Mouse (Mus musculus): ENCODE results near the gene Ell. TPM values are rescaled to one million over a fixed set of nuclear protein-coding genes. Genes with fewer than 3 reads are reported as not detected.

The Ell gene
- polyA plus RNA-seq, 3 experiments from 2014 or later = 30.5 to 37.0 (median 35.6) TPM

DNA sequence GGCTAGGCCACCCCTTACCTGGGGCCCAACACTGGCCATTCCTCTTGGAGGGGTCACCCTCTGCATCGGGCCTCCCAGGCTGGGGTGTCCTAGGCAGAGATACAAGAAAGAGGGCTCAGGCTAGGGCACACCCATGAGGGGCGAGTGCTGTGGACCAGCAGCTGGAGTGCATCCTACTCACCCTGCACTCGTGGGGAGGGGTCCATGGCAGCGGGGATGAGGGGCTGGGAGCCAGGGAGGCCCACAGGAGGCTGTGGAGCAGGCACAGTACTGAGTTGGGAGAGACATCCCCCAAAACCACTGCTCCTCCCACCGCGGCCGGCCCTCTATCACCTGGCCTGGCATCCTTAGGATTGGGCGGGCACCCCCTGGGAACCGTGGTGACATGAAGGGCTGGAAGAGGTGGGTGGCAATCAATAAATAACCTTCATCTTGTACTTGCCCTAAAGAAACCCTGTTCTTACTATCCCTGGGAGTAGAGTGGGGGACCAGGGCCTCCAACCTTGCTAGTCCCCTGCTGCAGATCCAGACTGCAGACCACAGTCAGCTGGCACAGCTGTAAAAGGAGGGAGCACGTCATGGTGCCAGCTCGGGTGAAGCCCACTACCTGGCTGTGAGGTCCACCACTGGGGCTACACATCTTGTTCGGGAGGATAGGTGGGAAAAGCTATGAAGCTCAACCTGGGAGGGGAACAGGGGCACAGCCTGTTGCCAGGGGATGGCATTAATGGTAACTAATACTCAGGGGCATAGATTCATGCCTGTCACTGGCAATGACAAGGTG is 60.4 kb downstream of the Ell start:
- no peak for ATAC-seq

DNA sequence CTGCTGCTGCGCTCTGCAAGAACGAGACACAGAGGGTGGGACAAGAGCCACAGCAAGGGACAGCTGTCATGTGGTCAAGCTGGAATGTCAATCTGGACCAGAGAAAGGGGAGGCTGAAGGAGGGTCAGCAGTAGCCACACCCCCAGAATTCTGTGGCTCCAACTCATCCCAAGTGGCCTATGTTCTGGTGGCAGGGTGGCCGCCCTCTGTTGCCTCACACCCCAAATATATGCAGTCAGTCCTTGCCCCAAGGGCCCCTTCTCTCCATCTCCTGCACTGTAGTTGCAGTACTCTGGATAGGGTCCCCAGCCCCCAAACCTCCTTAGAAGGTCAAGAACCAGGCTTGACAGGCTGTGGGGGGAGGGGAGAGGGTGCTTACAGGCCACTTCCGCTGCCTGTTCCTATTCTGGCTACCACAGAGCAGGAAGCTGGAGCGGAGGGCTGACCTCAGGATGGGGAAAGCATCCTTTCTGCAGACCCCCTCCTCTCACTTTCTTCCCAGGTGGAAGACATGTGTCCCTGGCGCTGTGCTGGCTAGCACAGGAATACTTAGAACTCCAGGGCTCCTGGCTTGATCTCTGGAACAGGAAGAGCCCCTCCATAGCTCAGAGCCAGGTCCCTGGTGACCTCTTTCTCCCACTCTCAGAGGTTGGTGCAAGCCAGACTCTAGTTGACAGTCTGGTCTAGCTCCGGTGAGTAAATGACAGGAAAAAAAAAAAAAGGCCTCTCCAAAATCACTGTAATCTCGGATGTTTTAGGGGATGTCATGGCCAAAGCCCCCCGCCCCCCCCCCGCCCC is 61.4 kb downstream of the Ell start:
- ATAC-seq = no peak

DNA sequence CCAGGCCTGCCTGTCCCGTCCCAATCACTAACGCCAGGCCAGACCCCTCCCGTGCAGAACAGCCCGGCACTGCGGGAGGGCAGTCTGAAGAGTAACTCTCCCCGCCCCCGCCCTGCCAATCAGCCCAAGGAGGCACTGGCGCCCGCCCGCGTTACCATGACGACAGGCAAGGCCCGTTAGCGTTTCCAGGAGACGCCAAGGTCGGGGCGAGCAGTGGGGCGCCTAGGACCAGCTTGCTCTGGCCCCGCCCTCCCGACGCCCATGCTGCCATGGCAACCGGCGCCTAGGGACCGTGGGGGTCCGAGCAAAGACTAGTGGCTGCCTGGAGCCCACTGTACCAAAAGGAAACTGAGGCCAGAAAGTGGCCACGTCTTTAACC is 62.0 kb downstream of the Ell start:
- ATAC-seq = peak; percentile 72

- no peak for ATAC-seq
Observed at GRCm38 (mm10) chr8:70602139-70602811, 63.0 kb downstream of the Ell start.

GRCm38 (mm10) chr8:70604558-70604957 is 65.3 kb downstream of the Ell start:
- no peak for ATAC-seq

GRCm38 (mm10) chr8:70605871-70606779 is 66.9 kb downstream of the Ell start:
- ATAC-seq = no peak

- ATAC-seq = no peak
Observed at GRCm38 (mm10) chr8:70606780-70607602, 67.7 kb downstream of the Ell start.

- ATAC-seq = no peak
Observed at GRCm38 (mm10) chr8:70607603-70607897, 68.3 kb downstream of the Ell start.

DNA sequence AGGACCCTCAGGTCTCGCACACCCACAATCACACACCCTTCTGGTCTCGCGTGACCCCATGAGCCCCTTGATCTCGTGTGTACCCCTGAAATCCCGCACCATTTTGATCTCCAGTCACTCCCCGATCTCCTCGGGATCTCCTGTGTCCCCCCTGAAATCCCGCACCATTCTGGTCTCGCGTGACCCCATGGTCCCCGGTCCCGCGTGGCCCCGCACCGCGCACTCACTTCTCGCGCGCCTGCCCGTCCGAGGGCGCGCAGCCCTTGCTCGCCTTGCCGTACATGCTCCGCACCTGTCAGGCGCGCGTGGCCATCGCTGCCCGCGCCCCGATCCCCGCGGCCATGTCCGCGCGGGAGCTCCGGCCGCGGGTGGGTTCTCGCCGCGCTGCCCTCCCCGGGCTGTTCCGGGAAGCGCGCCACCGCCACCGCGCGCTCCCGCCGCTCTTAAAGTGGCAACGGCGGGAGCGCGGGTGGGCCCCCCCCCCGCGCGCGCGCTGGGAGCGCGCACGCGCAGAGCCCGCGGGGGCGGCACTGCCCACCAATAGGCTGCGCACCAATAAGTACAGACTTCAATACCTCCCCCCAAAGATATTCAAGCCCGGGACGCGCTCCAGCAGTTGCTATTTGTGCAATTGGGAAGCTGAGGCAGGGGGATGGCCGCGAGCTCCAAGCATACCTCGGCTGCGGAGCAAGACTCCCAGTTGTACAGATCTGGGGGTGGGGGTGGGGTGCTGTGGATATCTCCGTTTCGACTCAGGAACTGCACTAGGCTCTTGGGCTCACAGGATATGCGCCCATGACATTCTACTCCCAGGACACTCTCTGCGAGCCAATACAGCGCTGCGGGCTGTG is 68.9 kb downstream of the Ell start:
- peak; percentile 10 for ATAC-seq

- ATAC-seq = no peak
Observed at GRCm38 (mm10) chr8:70608749-70609367, 69.6 kb downstream of the Ell start, which contains the start of gene Ssbp4. Gene Ssbp4 (minus strand): TSS chr8:70608872.

GRCm38 (mm10) chr8:70609368-70609848 is 70.2 kb downstream of the Ell start:
- ATAC-seq = peak; percentile 55

DNA sequence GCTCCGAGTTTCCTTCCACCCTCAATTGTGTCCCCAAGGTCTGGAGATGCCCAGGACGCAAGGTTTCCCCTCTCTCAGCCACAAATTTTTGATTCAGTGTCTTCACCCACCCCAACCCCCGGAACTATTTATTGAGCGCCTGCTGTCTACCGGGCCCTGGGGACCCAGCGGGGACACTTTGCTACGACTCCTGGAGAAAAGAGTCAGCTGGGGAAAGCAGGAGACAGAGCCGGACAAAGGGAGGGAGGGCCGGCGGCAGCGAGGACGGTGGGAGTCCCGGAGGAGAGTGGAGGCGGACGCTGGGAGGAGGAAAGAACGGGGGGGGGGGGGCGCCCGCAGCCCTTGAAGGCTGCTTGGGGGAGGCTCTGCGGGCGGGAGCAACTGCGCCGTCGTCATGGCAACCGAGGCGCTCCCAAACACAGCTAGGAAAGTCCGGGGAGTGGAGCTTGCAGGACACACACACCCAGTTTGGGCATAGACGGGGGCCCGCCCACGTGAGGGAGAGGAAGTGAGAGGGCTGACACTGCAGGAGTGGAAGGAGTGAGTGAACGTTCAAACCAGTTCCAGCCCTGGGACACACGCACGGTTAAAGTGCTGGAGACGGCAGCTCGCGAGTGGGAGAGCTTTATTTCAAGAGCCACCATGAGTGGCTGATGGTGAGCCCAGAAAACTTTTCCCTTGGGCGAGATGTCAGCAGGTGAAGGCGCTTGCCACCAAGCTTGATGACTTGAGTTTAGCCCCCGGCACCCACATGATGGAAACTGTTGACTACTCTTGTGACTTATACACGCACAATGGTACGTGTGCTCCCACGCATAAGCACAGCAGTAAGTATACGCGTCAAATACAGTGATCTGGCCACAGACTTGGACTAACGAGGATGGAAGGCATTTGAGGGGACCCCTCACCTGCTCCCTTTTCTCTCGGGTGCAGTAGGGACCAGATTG is 70.9 kb downstream of the Ell start:
- ATAC-seq = peak; percentile 59

DNA sequence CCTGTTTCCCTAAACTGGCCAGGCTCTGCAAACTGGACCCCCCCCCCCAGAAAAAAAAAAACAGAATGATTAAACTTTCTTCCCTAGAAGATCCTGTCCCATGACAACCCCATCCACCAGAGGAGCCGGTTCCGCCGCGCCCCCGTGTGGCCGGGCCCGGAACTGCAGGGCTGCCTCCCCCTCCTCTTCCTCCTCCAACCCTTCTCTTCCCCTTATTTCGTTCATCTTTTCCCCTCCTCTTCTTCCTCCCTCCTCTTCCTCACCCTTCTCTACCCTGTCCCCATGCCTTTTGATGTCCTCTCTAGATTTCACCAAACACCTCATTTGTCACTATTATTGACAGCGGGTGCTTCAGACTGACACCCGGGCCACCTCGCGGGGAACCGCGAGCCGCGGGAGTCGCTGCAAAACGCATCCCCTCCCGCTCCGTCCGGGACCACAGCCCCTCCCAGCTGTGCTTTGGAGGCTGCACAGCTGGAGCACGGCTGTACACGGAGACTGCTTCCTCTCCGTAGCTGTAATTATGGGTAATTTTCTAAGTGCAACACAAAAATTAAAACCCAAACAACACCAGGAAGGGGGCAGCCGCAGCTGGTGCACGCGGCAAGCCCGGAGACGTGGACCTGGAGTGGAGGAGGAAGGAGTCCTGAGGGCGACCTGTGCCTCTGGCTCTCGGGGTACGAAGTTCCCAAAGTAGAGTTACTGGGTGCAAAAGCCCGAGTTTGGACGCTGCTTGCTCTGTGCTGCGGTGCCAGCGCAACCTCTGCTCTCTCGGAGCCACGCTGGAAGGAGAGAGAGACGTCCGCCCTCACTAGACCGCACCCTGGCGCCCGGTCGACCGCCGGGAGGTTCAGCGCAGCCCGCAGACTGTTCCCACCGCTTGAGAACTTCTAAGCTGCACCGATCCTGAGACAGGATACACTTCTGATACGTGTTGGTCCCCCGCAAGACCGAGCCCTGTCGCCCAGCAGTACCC is 71.8 kb downstream of the Ell start:
- peak; percentile 1 for ATAC-seq

DNA sequence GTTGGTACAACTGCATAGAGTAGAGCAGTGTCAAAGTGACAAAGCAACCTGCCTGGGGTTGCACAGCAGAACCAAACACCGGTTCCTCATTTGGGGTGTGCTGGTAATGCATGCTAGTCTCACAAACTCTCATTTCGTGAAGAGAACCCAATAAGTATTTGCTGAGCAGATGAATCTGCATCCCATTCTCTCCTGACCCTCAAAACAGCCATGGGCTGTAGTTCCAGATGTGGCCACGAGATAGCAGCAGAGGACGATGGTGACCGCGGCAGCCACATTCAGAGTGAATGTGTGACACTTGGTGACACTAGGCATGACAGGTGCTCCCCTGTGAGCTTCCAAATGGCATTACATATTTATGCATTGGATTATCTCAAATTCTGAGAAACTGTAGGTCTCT is 72.6 kb downstream of the Ell start:
- peak; percentile 29 for ATAC-seq

- ATAC-seq = no peak
Observed at GRCm38 (mm10) chr8:70613763-70614162, 74.5 kb downstream of the Ell start.

DNA sequence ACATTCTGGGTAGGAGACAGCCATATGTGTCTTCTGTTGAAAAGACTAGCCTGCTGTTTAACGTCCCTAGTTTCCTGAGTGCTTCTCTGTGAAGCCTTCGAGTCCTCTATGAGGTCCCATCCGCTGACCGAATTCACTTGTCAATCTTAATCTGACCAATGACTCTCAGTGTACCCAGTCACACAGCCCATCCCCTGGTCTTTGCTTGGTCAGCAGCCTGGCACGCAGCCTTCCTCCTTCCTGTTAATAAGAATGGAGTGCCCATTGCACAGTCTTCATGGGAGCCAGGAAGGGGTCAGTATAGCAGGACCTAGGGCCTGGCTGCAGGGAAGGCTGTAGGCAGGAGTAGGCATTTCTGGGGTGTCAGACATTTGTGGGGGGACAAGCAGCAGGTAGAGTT is 75.2 kb downstream of the Ell start:
- no peak for ATAC-seq

DNA sequence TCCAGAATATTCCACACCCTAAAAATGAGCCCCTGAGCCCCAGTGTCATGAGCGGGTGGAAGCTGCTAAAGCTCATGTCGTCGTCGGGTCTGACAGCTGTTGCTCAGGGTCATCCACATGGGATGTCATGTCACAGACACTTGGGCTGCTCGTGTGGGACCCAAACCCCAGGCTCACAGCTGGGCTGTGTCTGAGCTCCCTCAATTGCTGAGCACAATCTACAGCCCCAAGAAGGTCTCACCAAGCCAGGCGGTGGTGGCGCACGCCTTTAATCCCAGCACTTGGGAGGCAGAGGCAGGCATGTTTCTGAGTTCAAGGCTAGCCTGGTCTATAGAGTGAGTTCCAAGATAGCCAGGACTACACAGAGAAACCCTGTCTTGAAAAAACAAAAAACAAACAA is 76.0 kb downstream of the Ell start:
- ATAC-seq = no peak
